Mouse (Mus musculus) urinary bladder, adult 2 months (tissue): ENCODE data around the gene Hyal3. TPM values are rescaled to one million over a fixed set of nuclear protein-coding genes. Genes with fewer than 3 reads are reported as not detected.

Experiments used
- DNase-seq: peaks from one replicate; pipeline ENCODE4 v3.0.0; 2022; ENCODE audit warnings: low spot score
- polyA plus RNA-seq: library from polyadenylated mRNA; depleted of rRNA; stranded (reverse); fragments of >200 nt; gene quantifications from 2 replicates; pipeline ENCODE4 v1.2.3, GENCODE M21; 2012; rRNA removed

Hyal3 gene
- 0.50 and 0.52 TPM in 2 replicates for polyA plus RNA-seq

- peak; percentile 76 for DNase-seq
Observed at GRCm38 (mm10) chr9:107580501-107581317, at the start of gene Hyal3. Gene Hyal3, plus strand, starts transcription at chr9:107580818.

GRCm38 (mm10) chr9:107533791-107534407 lies 46.7 kb upstream of the Hyal3 start, which contains the start of gene Tmem115:
Gene Tmem115, plus strand, starts transcription at chr9:107533945.
- peak; percentile 81 for DNase-seq

GRCm38 (mm10) chr9:107534408-107535202 lies 46.0 kb upstream of the Hyal3 start:
- DNase-seq, result no peak

- DNase-seq, result no peak
Observed at GRCm38 (mm10) chr9:107538231-107538630, 42.4 kb upstream of the Hyal3 start.

GRCm38 (mm10) chr9:107538711-107539110 lies 41.9 kb upstream of the Hyal3 start:
- DNase-seq, result no peak

- DNase-seq, result no peak
Observed at GRCm38 (mm10) chr9:107539940-107540339, 40.7 kb upstream of the Hyal3 start.

GRCm38 (mm10) chr9:107540420-107540819 lies 40.2 kb upstream of the Hyal3 start:
- DNase-seq, result no peak

- no peak for DNase-seq
Observed at GRCm38 (mm10) chr9:107541005-107541404, 39.6 kb upstream of the Hyal3 start.

GRCm38 (mm10) chr9:107541474-107542351 lies 38.9 kb upstream of the Hyal3 start, which contains the start of the genes Cyb561d2 and Nprl2:
Gene Cyb561d2, minus strand, starts transcription at chr9:107542193.
Gene Nprl2, plus strand, starts transcription at chr9:107542226.
- peak; percentile 88 for DNase-seq

GRCm38 (mm10) chr9:107542352-107542686 lies 38.3 kb upstream of the Hyal3 start:
- no peak for DNase-seq

- DNase-seq, result no peak
Observed at GRCm38 (mm10) chr9:107542721-107543120, 37.9 kb upstream of the Hyal3 start.

- DNase-seq, result no peak
Observed at GRCm38 (mm10) chr9:107543299-107543698, 37.3 kb upstream of the Hyal3 start.

- DNase-seq, result no peak
Observed at GRCm38 (mm10) chr9:107544196-107544700, 36.4 kb upstream of the Hyal3 start.

GRCm38 (mm10) chr9:107544729-107545128 lies 35.9 kb upstream of the Hyal3 start:
- DNase-seq, result no peak

- no peak for DNase-seq
Observed at GRCm38 (mm10) chr9:107545199-107545598, 35.4 kb upstream of the Hyal3 start.

- DNase-seq, result no peak
Observed at GRCm38 (mm10) chr9:107545602-107546001, 35.0 kb upstream of the Hyal3 start.

GRCm38 (mm10) chr9:107547026-107547425 lies 33.6 kb upstream of the Hyal3 start, which contains the start of gene Zmynd10:
Gene Zmynd10, plus strand, starts transcription at chr9:107547298.
- DNase-seq, result no peak

GRCm38 (mm10) chr9:107547957-107548356 lies 32.7 kb upstream of the Hyal3 start:
- no peak for DNase-seq

- no peak for DNase-seq
Observed at GRCm38 (mm10) chr9:107548820-107549219, 31.8 kb upstream of the Hyal3 start.

- no peak for DNase-seq
Observed at GRCm38 (mm10) chr9:107549297-107550074, 31.1 kb upstream of the Hyal3 start.
